Mouse (Mus musculus) adrenal gland, adult 8-10 months (tissue): ENCODE results near the gene Sgsm3. TPM values are rescaled to one million over a fixed set of nuclear protein-coding genes. Genes with fewer than 3 reads are reported as not detected.

Experiments
- microRNA-seq, 2 experiments: library from miRNA; unstranded; fragments of <30 nt; microRNA quantifications; one replicate each; pipeline ENCODE4 v1.2.0; 2022
- total RNA-seq, 4 experiments: library from RNA; stranded (reverse); gene quantifications; 2 replicates each; pipeline ENCODE4 v1.2.4; 2022

Sgsm3 gene
- total RNA-seq, 4 experiments from 2014 or later: 21.3 to 32.9 (median 26.6) TPM

Small RNAs within 50 kb of the gene (microRNA-seq; reads per million reads assigned to microRNA genes)
- gene Mir5113: 7.5 to 10.5 reads per million in 2 experiments

Other genes with a start within 250 kb of the Sgsm3 start
- gene Adsl, start 29.3 kb upstream of the Sgsm3 start, total RNA-seq: 10 to 100 TPM; 34.3 to 44.6 (median 37.3) TPM
- 10 to 100 TPM; 23.4 to 48.9 (median 33.4) TPM for gene Mrtfa, start 213.0 kb downstream of the Sgsm3 start, total RNA-seq